ENCODE assay signal across 8 mouse cellular contexts in genomic region chr9:36767203-36768143, GRCm38 (mm10). TPM values are rescaled to one million over a fixed set of nuclear protein-coding genes. Genes with fewer than 3 reads are reported as not detected.
DNase-seq lines count a peak whose midpoint lies in the region; ATAC-seq and TF ChIP-seq lines count a peak whose summit lies in the region.

Stt3a (minus strand) TSS chr9:36767679.

- DNase-seq in 3134 (ENCODE audit: extremely low read depth, insufficient read length, low spot score) = peak; percentile 98
- peak; percentile 98 to 99 for DNase-seq in adrenal gland, postnatal 36 days
- peak; percentile 99 to 100 for DNase-seq in heart, adult 18-20 months
- peak; percentile 100 for DNase-seq in kidney, adult 2 months
- peak; percentile 95 to 100 for DNase-seq in spleen, adult 2 months (ENCODE audit: low read depth in 1 of 2, low spot score in 2 of 2)

- TF ChIP-seq POLR2A in kidney, adult 2 months (IDR thresholded peaks at IDR 0.05; ENCODE audit: low read depth, low read length) = peak; percentile 15
- peak; percentile 72 for TF ChIP-seq POLR2A in spleen, adult 2 months (IDR thresholded peaks at IDR 0.05; ENCODE audit: low read depth, low read length)

- peak within 1 kb of the TSS; percentile 93 for H3K9ac ChIP-seq in embryonic facial prominence, embryonic 13.5 days
- peak within 1 kb of the TSS; percentile 85 for H3K9ac ChIP-seq in limb, embryonic 12.5 days (replicated peaks)
- H3K9ac ChIP-seq in midbrain, embryonic 15.5 days = peak within 1 kb of the TSS; percentile 96

- peak within 1 kb of the TSS; percentile 95 for H3K27ac ChIP-seq in embryonic facial prominence, embryonic 13.5 days
- H3K27ac ChIP-seq in kidney, adult 2 months (ENCODE audit: insufficient read depth, low read depth, low read length) = peak within 1 kb of the TSS; percentile 84
- peak within 1 kb of the TSS; percentile 92 for H3K27ac ChIP-seq in limb, embryonic 12.5 days
- H3K27ac ChIP-seq in midbrain, embryonic 15.5 days = peak within 1 kb of the TSS; percentile 84
- H3K27ac ChIP-seq in spleen, adult 2 months (ENCODE audit: insufficient read depth, low read length) = peak within 1 kb of the TSS; percentile 92

- no peaks in the 10 kb centered on the region for H3K9me3 ChIP-seq in embryonic facial prominence, embryonic 13.5 days
- no peaks in the 10 kb centered on the region for H3K9me3 ChIP-seq in limb, embryonic 12.5 days
- H3K9me3 ChIP-seq in midbrain, embryonic 15.5 days = no peaks in the 10 kb centered on the region

- H3K4me2 ChIP-seq in embryonic facial prominence, embryonic 13.5 days = peak within 1 kb of the TSS; percentile 76
- peak within 1 kb of the TSS; percentile 84 for H3K4me2 ChIP-seq in limb, embryonic 12.5 days
- H3K4me2 ChIP-seq in midbrain, embryonic 15.5 days = peak within 1 kb of the TSS; percentile 85

- peak; percentile 100 for ATAC-seq in embryonic facial prominence, embryonic 13.5 days (ENCODE audit: insufficient number of reproducible peaks, insufficient read depth, low FRiP score, low TSS enrichment, low read depth)
- peak; percentile 100 for ATAC-seq in limb, embryonic 12.5 days (ENCODE audit: insufficient number of reproducible peaks, insufficient read depth, low FRiP score, low TSS enrichment, low read depth)
- ATAC-seq in midbrain, embryonic 15.5 days (replicated peaks) = peak; percentile 100

- no peaks in the 10 kb centered on the region for H3K27me3 ChIP-seq in embryonic facial prominence, embryonic 13.5 days
- no peaks in the 10 kb centered on the region for H3K27me3 ChIP-seq in kidney, adult 2 months (replicated peaks; ENCODE audit: control insufficient read depth, insufficient read depth, low read length)
- H3K27me3 ChIP-seq in limb, embryonic 12.5 days = no peaks in the 10 kb centered on the region
- no peaks in the 10 kb centered on the region for H3K27me3 ChIP-seq in midbrain, embryonic 15.5 days (replicated peaks)
- no peaks in the 10 kb centered on the region for H3K27me3 ChIP-seq in spleen, adult 2 months (ENCODE audit: control insufficient read depth, insufficient read depth, low read length)

- TF ChIP-seq CTCF in kidney, adult 2 months (conservative IDR thresholded peaks at IDR 0.05; ENCODE audit: insufficient read depth, insufficient read length, low read depth, low read length) = no peak
- TF ChIP-seq CTCF in spleen, adult 2 months (IDR thresholded peaks at IDR 0.05; ENCODE audit: extremely low read depth, insufficient read depth, insufficient read length, insufficient replicate concordance) = no peak

- H3K4me1 ChIP-seq in embryonic facial prominence, embryonic 13.5 days = peaks cover 18% of the 10 kb centered on the region
- peaks cover 3% of the 10 kb centered on the region; the same call in 1 of the 2 replicates for H3K4me1 ChIP-seq in kidney, adult 2 months (ENCODE audit: control insufficient read depth, insufficient read depth, low read length)
- peaks cover 13% of the 10 kb centered on the region; the same call in 1 of the 2 replicates for H3K4me1 ChIP-seq in limb, embryonic 12.5 days (replicated peaks)
- H3K4me1 ChIP-seq in midbrain, embryonic 15.5 days = peaks cover 17% of the 10 kb centered on the region
- H3K4me1 ChIP-seq in spleen, adult 2 months (ENCODE audit: control insufficient read depth, insufficient read depth, insufficient read length) = no peaks in the 10 kb centered on the region

- WGBS in embryonic facial prominence, embryonic 13.5 days = under 1% methylated on average over 60 of the region's 60 CpGs
- under 1% methylated on average over 60 of the region's 60 CpGs for WGBS in kidney, adult 2 months
- under 1% methylated on average over 60 of the region's 60 CpGs for WGBS in limb, embryonic 12.5 days
- WGBS in midbrain, embryonic 15.5 days = under 1% methylated on average over 60 of the region's 60 CpGs
- under 1% methylated on average over 60 of the region's 60 CpGs for WGBS in spleen, adult 2 months

- peaks cover 11% of the 10 kb centered on the region for H3K36me3 ChIP-seq in embryonic facial prominence, embryonic 13.5 days
- peaks cover 2% of the 10 kb centered on the region for H3K36me3 ChIP-seq in kidney, adult 2 months (ENCODE audit: control insufficient read depth, insufficient read depth, low read length)
- H3K36me3 ChIP-seq in limb, embryonic 12.5 days = peaks cover 25% of the 10 kb centered on the region
- H3K36me3 ChIP-seq in midbrain, embryonic 15.5 days (replicated peaks) = peaks cover 16% of the 10 kb centered on the region; the same call in 1 of the 2 replicates
- peaks cover 5% of the 10 kb centered on the region for H3K36me3 ChIP-seq in spleen, adult 2 months (ENCODE audit: control insufficient read depth, insufficient read depth, low read length)

- H3K4me3 ChIP-seq in embryonic facial prominence, embryonic 13.5 days = peak within 1 kb of the TSS; percentile 99
- peak within 1 kb of the TSS; percentile 95 for H3K4me3 ChIP-seq in kidney, adult 2 months (ENCODE audit: insufficient read depth, low read depth, low read length)
- peak within 1 kb of the TSS; percentile 93 for H3K4me3 ChIP-seq in limb, embryonic 12.5 days (replicated peaks)
- peak within 1 kb of the TSS; percentile 100 for H3K4me3 ChIP-seq in midbrain, embryonic 15.5 days
- H3K4me3 ChIP-seq in spleen, adult 2 months (ENCODE audit: extremely low read depth, insufficient read depth, insufficient read length) = peak within 1 kb of the TSS; percentile 75

RNA-seq across cellular contexts. Expression of gene Stt3a, which starts in this region (rescaled TPM):
- total RNA-seq in adrenal gland, postnatal 36 days (2021) = 100 to 1,000 TPM; 299 to 300 TPM
- 239 and 241 TPM in 2 replicates for polyA plus RNA-seq in embryonic facial prominence, embryonic 13.5 days (2015; fragmentation: Nextera tagmentation; extraction: Ambion mirVana)
- total RNA-seq in heart, adult 18-20 months (2021) = 10 to 100 TPM; 58.7 to 62.7 TPM
- 194 and 199 TPM in 2 replicates for polyA plus RNA-seq in kidney, adult 2 months (2012; rRNA removed)
- 243 and 250 TPM in 2 replicates for polyA plus RNA-seq in limb, embryonic 12.5 days (2016; fragmentation: Nextera tagmentation; extraction: Ambion mirVana)
- 86.6 and 93.4 TPM in 2 replicates for polyA plus RNA-seq in midbrain, embryonic 15.5 days (2015; fragmentation: Nextera tagmentation; extraction: Ambion mirVana)
- polyA plus RNA-seq in spleen, adult 2 months (2012; rRNA removed) = 91.7 and 110 TPM in 2 replicates

Comparison
In these comparisons a context has a peak if more than half of its experiments do, and no peak if none do; other contexts are left out.
1. Peak in every context shown above with its lines: DNase-seq, ATAC-seq, H3K4me3 ChIP-seq and H3K27ac ChIP-seq.
2. RNA of gene Stt3a (total RNA-seq): 299 to 300 TPM in adrenal gland, postnatal 36 days; 58.7 to 62.7 TPM in heart, adult 18-20 months; every median in the first group is over 4 times any median in the second.